Mouse (Mus musculus): ENCODE measurements around the gene Lsm7. TPM values are rescaled to one million over a fixed set of nuclear protein-coding genes. Genes with fewer than 3 reads are reported as not detected.

Lsm7 gene
- total RNA-seq, 2 experiments from 2014 or later = 34.8 to 48.8 TPM

- DNase-seq (ENCODE audit: low spot score in 2 of 2) = peak; percentile 50 to 74
Observed at GRCm38 (mm10) chr10:80880131-80880641, 25.2 kb upstream of the Lsm7 start.

- DNase-seq (ENCODE audit: low spot score in 2 of 2) = no peak
Observed at GRCm38 (mm10) chr10:80876594-80876993, 21.6 kb upstream of the Lsm7 start.

- peak; percentile 63 to 66 for DNase-seq (ENCODE audit: low spot score in 2 of 2)
Observed at GRCm38 (mm10) chr10:80876028-80876427, 21.0 kb upstream of the Lsm7 start.

GRCm38 (mm10) chr10:80874035-80874434, 19.0 kb upstream of the Lsm7 start:
- no peak for DNase-seq (ENCODE audit: low spot score in 2 of 2)

- DNase-seq (ENCODE audit: low spot score in 2 of 2) = no peak
Observed at GRCm38 (mm10) chr10:80871581-80871980, 16.6 kb upstream of the Lsm7 start, which contains the start of gene Tmprss9. Gene Tmprss9, plus strand, starts transcription at chr10:80871848.

- DNase-seq (ENCODE audit: low spot score in 2 of 2) = no peak
Observed at GRCm38 (mm10) chr10:80870993-80871392, 16.0 kb upstream of the Lsm7 start.

- DNase-seq (ENCODE audit: low spot score in 2 of 2) = no peak
Observed at GRCm38 (mm10) chr10:80864446-80864845, 9.4 kb upstream of the Lsm7 start.

GRCm38 (mm10) chr10:80862305-80862704, 7.3 kb upstream of the Lsm7 start:
- no peak for DNase-seq (ENCODE audit: low spot score in 2 of 2)

- DNase-seq (ENCODE audit: low spot score in 2 of 2) = no peak
Observed at GRCm38 (mm10) chr10:80858350-80858935, 3.4 kb upstream of the Lsm7 start.

GRCm38 (mm10) chr10:80857848-80858247, 2.8 kb upstream of the Lsm7 start:
- no peak for DNase-seq (ENCODE audit: low spot score in 2 of 2)

- DNase-seq (ENCODE audit: low spot score in 2 of 2) = no peak
Observed at GRCm38 (mm10) chr10:80857386-80857785, 2.4 kb upstream of the Lsm7 start.

- DNase-seq (ENCODE audit: low spot score in 2 of 2) = no peak
Observed at GRCm38 (mm10) chr10:80856908-80857307, 1.9 kb upstream of the Lsm7 start.

- DNase-seq (ENCODE audit: low spot score in 2 of 2) = no peak
Observed at GRCm38 (mm10) chr10:80856267-80856666, 1.3 kb upstream of the Lsm7 start.

GRCm38 (mm10) chr10:80855749-80856073, 702 bp upstream of the Lsm7 start:
- no peak for DNase-seq (ENCODE audit: low spot score in 2 of 2)

- no peak for DNase-seq (ENCODE audit: low spot score in 2 of 2)
Observed at GRCm38 (mm10) chr10:80848571-80848970, 6.4 kb downstream of the Lsm7 start.

- DNase-seq (ENCODE audit: low spot score in 2 of 2) = peak; percentile 56 to 75
Observed at GRCm38 (mm10) chr10:80845732-80846131, 9.3 kb downstream of the Lsm7 start.

- no peak for DNase-seq (ENCODE audit: low spot score in 2 of 2)
Observed at GRCm38 (mm10) chr10:80845055-80845693, 9.8 kb downstream of the Lsm7 start.

GRCm38 (mm10) chr10:80843931-80844547, 11.0 kb downstream of the Lsm7 start, which contains the start of gene Lingo3:
Gene Lingo3, minus strand, starts transcription at chr10:80844039.
- DNase-seq (ENCODE audit: low spot score in 2 of 2) = peak; percentile 56 to 72

GRCm38 (mm10) chr10:80843087-80843930, 11.7 kb downstream of the Lsm7 start:
- DNase-seq (ENCODE audit: low spot score in 2 of 2) = no peak

- peak; percentile 55 to 63 for DNase-seq (ENCODE audit: low spot score in 2 of 2)
Observed at GRCm38 (mm10) chr10:80842334-80842733, 12.7 kb downstream of the Lsm7 start.

GRCm38 (mm10) chr10:80841685-80842084, 13.3 kb downstream of the Lsm7 start:
- DNase-seq (ENCODE audit: low spot score in 2 of 2) = no peak
